Mouse (Mus musculus) lung, postnatal 36 days (tissue): ENCODE results near the gene Trio.
A peak's percentile ranks its signal among the peaks of the same experiment; 100 is the strongest.

Experiments
- DNase-seq: peaks from one replicate; pipeline ENCODE4 v3.0.0; 2022; ENCODE audit warnings: mixed read lengths

The Trio gene

DNA sequence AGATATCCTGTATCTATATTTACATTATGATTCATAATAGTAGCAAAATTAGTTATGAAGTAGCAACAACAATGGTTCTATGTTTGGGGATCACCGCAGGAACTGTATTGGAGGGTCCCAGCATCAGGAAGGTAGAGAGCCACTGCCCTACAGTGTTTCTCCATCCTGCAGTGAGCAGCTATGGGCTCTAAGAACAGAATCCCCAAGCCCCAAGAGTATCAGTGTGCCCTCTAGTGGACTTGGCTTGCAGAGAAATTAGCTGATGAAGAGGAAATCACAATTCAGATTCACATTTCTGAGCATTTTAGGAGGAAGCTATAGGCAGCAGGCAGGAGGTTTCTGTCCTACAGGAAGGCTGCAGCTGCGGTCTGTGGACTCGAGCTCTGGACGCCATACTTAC, 202.1 kb downstream of the Trio start:
- peak; percentile 62 for DNase-seq

GRCm38 (mm10) chr15:27822461-27822860, 203.2 kb downstream of the Trio start:
- no peak for DNase-seq

- DNase-seq, result no peak
Measured at GRCm38 (mm10) chr15:27821651-27822364, 203.8 kb downstream of the Trio start.

GRCm38 (mm10) chr15:27817096-27817495, 208.6 kb downstream of the Trio start:
- no peak for DNase-seq

GRCm38 (mm10) chr15:27814677-27815391, 210.8 kb downstream of the Trio start:
- DNase-seq, result no peak

DNA sequence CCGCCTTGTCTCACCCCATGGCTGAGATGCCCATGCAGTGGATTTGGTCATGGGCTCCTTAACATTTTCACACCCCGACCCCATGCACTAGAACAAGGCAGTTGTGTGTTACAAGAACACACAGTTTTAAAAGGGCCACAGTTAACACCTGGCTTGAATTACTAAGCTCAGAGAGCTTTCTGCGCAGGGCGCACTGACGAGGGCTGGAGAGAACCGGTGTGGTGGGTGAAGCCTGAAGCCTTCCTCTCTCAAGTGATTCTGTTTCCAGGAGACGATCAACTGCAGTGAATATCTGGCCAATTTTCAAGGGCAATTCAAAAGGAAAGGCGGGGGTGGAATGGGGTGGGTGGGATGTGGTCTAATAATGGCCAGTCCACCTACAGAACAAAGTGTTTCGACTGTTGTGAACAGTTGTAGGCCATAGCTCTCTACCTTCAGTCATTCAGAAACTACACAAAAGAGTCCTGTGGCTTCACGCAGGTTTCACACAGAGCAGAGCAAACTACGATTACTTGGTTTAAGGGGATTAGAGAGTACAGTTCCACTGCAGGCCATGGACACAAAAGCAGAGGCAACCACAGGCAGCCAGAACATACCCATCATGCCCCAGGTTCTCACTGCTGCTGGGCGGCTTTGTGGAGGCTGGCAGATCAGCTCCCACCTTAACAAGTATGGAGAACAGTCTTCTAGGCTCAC, 214.7 kb downstream of the Trio start:
- no peak for DNase-seq

DNA sequence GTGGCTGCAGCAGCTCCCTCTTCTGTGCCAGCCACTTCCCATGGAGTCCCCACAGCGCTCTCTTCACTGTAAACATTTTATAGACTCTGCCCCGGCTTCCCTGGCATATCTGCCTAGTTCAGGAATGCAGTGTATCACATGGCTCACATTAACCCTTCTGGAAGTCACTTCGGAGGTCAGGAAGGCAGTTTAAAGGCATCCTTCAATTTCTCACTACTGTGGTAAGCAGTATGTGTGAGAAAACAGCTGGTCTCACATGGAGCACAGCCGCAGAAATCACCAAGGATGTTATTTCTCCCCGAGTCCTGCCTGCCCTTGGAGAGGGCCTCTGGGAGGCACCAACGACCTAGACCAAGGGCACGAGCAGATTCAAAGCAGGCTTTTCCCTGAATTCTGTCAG, 215.4 kb downstream of the Trio start:
- DNase-seq, result no peak

- no peak for DNase-seq
Measured at GRCm38 (mm10) chr15:27808596-27809276, 216.9 kb downstream of the Trio start.

- peak; percentile 41 for DNase-seq
Measured at GRCm38 (mm10) chr15:27806219-27806618, 219.4 kb downstream of the Trio start.

- no peak for DNase-seq
Measured at GRCm38 (mm10) chr15:27805654-27806053, 220.0 kb downstream of the Trio start.

- DNase-seq, result no peak
Measured at GRCm38 (mm10) chr15:27804447-27804846, 221.2 kb downstream of the Trio start.

DNA sequence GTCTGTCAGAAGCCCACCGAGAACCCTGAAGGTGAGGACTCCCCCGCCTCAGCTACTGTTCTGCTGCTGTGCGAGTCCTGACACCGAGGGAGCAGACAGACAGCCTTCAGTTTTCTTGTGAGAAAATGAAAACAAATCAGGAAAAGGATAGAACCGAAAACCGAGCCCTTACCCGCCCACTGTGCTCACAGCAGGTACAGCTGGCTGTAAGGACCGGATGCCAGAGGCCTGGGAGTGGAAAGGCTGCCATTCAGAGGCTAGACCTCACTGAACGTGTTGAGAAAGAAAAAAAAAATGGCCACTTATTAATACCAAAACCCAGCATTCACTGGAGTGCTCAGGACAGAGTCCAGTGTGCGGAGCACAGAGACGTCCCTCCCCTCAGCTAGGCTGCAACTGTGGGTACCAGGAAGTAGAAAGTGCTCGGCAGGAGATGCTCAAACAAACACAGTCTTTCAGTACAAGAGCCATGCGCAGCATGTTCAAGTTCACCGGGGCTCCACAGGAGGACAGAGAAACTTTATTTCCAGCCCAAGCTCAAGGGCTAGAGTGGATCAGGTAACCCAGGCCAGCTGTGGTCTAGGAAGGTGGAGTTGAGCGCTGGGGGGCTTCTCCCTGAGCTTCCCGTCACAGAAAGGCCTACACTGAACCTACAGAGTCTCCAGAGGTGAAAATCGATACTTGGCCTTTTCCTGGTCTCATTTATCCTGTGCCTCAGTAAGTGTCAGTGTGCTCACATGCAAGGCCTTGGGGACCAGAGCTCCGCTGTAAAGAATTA, 221.9 kb downstream of the Trio start:
- DNase-seq, result no peak

- no peak for DNase-seq
Measured at GRCm38 (mm10) chr15:27802243-27802642, 223.4 kb downstream of the Trio start.

DNA sequence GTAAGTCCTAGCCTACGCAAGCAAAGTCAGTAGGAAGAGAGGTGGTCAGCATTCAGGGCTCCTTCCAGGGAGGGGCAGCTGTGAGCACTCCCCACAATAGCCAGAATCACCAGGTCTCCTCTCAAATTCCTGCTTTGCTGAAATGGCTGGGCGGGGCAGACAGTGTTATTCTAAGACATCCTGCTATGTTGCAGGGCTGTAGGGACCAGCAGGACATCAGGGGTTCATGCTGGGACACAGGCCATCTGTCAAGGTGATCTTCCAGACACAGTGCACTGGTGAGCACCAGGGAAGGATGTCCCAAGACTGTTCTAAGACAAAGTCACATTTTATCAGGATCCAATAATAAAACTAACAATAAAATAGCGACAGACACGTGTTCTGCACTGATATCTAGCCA, 224.5 kb downstream of the Trio start:
- no peak for DNase-seq

DNA sequence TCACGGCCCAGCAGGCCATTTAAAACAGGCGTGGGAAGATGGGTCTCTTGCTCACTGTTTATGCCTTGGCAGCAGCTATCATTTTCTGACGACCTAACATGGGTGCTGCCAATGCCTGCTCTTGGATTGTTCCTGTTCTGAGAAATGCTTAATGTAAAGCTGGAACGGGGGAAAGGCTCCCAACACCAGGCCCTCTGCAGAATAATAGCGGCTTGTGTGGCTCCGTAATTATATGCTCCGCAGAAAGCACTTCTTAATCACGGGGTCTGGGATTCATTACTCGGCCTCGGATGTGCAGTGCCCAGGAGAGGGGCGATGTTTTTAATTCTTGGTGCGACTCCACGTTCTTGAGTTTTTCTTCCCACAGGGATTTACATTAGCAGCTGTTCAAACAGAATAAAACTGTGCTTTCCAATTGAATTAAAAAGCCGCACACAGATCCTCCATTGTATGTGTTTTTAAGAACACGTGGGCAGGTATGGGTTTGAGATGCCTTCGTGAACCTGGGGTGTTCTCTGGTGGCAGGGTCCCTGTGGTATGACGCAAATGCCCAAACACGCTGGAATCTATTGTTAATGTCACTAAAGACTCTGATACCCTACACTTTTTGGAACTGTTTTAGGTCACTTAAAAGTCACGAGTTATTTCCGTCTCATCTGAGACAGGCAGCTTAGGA, 228.0 kb downstream of the Trio start:
- DNase-seq, result no peak

- DNase-seq, result peak; percentile 33
Measured at GRCm38 (mm10) chr15:27796868-27797222, 228.8 kb downstream of the Trio start.

DNA sequence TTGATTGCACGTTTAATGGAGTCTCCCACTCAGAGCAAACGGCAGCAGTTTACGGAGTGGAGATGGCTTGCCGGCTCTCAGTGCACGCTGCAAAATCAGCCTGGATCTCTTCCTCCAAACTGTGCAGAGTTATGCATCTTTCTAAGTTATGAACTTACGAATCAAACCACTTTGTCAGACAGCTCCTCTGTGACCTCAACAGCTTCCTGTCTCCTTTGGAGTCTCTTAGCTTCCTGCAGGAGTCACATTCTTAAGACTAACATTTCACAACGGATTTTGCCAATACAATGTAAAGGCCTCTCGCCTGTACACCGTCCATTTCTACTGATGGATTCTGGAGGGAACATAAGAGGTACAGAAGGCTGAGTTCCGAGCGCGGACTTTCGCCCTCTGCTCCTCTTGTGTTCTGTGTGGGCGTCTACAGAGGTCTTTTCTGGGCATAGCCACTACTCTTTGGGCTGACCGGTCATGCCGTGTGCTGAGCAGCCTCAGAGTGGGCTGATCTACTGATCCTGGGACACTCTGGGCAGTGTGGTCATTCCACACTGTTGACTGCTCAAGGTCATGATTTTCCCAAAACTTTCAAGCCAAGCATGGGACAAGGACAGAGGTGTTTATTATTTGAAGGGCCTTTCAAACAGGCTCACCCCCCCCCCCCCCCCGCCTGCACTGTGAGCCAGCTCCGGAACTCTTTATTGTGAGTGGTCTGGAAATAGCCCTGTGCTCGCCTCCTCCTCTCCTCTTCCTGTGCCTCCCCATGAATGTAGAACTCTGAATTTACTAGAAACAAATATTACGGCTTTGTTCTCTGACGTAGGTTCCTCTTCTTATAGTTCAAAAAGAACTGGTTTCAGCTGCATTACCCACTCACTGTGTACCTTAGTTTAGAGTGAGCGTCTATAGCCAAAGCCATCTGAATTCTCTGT, 229.4 kb downstream of the Trio start:
- no peak for DNase-seq

DNA sequence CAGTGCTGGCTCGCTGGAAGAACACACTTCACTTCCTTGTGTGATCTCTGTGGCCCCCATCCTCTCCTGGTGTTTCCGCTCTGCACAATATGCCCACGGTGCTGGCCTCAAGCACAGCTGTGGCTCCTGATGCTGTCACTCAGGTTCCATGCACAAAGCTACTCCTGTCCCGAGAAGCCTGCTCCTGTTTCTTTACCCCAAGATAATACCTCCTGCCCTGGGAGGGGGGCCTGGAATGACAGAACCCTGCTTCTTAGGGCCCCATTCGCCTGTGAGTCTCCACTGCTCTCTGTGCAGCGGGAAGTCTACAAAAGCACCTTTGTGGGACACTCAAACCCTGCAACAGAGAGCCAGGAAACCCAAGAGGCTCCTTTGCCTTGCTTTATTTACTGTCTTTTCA, 232.4 kb downstream of the Trio start:
- no peak for DNase-seq

DNA sequence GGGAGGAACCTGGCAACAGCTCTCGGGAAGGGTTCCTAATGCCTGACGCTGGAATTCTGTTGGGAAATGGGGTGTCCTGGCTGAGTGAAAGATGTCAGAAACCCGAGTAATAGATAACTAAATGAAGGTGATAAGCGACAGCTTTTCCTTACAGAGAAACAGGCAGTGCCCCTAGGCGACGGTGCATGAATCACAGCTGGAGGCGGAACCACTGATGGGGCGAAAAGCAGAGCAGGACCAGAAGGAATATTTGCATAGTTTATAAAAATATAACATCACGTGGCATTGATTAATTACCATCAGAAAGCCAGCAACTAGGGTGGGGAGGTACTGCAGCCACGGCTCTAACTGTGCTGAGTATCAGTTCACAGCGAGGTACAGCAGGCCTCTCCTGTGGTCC, 233.2 kb downstream of the Trio start:
- no peak for DNase-seq

- no peak for DNase-seq
Measured at GRCm38 (mm10) chr15:27791141-27791540, 234.5 kb downstream of the Trio start.

DNA sequence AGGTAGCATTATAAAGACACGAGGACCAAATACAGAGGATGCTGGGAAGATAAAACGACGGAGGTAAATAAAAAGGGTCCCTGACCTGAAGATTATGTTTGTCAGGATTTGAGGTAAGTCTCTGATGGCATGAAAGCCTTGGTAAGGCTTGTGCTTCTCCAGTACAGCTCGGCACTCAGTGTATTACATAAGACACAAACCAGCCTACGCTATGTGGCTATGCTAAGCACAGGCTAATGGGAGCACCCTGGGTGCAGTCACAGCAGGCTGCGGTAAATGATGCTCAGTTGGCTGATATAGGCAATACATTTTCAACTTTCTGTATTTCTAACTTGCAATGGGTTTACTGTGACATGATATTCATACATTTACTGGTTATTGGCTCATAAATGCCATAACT, 234.9 kb downstream of the Trio start:
- DNase-seq, result no peak
